Mouse (Mus musculus): ENCODE measurements around the gene Ppm1a.

Ppm1a gene

GRCm38 (mm10) chr12:72757086-72757485 is at the start of gene Ppm1a:
Gene Ppm1a, plus strand, starts transcription at chr12:72757455.
- DNase-seq (ENCODE audit: low read depth, low spot score): peak; percentile 36

- DNase-seq (ENCODE audit: low read depth, low spot score): no peak
Measured at GRCm38 (mm10) chr12:72709981-72710380, 47.3 kb upstream of the Ppm1a start.

GRCm38 (mm10) chr12:72714896-72715295 is 42.4 kb upstream of the Ppm1a start:
- DNase-seq (ENCODE audit: low read depth, low spot score): no peak

- DNase-seq (ENCODE audit: low read depth, low spot score): no peak
Measured at GRCm38 (mm10) chr12:72715846-72716245, 41.4 kb upstream of the Ppm1a start.

GRCm38 (mm10) chr12:72719046-72719445 is 38.2 kb upstream of the Ppm1a start:
- DNase-seq (ENCODE audit: low read depth, low spot score): no peak

GRCm38 (mm10) chr12:72719452-72720087 is 37.7 kb upstream of the Ppm1a start:
- DNase-seq (ENCODE audit: low read depth, low spot score): no peak

- DNase-seq (ENCODE audit: low read depth, low spot score): no peak
Measured at GRCm38 (mm10) chr12:72721710-72722109, 35.5 kb upstream of the Ppm1a start.

- DNase-seq (ENCODE audit: low read depth, low spot score): peak; percentile 72
Measured at GRCm38 (mm10) chr12:72723965-72724364, 33.3 kb upstream of the Ppm1a start.

GRCm38 (mm10) chr12:72727021-72727420 is 30.2 kb upstream of the Ppm1a start:
- no peak for DNase-seq (ENCODE audit: low read depth, low spot score)

- DNase-seq (ENCODE audit: low read depth, low spot score): no peak
Measured at GRCm38 (mm10) chr12:72727611-72728010, 29.6 kb upstream of the Ppm1a start.

- no peak for DNase-seq (ENCODE audit: low read depth, low spot score)
Measured at GRCm38 (mm10) chr12:72734112-72734511, 23.1 kb upstream of the Ppm1a start.

- peak; percentile 68 for DNase-seq (ENCODE audit: low read depth, low spot score)
Measured at GRCm38 (mm10) chr12:72741176-72741575, 16.1 kb upstream of the Ppm1a start.

GRCm38 (mm10) chr12:72744803-72745360 is 12.4 kb upstream of the Ppm1a start:
- DNase-seq (ENCODE audit: low read depth, low spot score): no peak

- DNase-seq (ENCODE audit: low read depth, low spot score): no peak
Measured at GRCm38 (mm10) chr12:72745486-72745885, 11.8 kb upstream of the Ppm1a start.

- DNase-seq (ENCODE audit: low read depth, low spot score): peak; percentile 69
Measured at GRCm38 (mm10) chr12:72748341-72748740, 8.9 kb upstream of the Ppm1a start.

GRCm38 (mm10) chr12:72748841-72749240 is 8.4 kb upstream of the Ppm1a start:
- DNase-seq (ENCODE audit: low read depth, low spot score): peak; percentile 59

- no peak for DNase-seq (ENCODE audit: low read depth, low spot score)
Measured at GRCm38 (mm10) chr12:72749500-72749899, 7.8 kb upstream of the Ppm1a start.

GRCm38 (mm10) chr12:72750016-72750415 is 7.2 kb upstream of the Ppm1a start:
- DNase-seq (ENCODE audit: low read depth, low spot score): peak; percentile 69

GRCm38 (mm10) chr12:72750606-72751005 is 6.6 kb upstream of the Ppm1a start:
- DNase-seq (ENCODE audit: low read depth, low spot score): peak; percentile 26

GRCm38 (mm10) chr12:72757596-72757995 is 341 bp downstream of the Ppm1a start:
- no peak for DNase-seq (ENCODE audit: low read depth, low spot score)

- no peak for DNase-seq (ENCODE audit: low read depth, low spot score)
Measured at GRCm38 (mm10) chr12:72759956-72760355, 2.7 kb downstream of the Ppm1a start.

GRCm38 (mm10) chr12:72760376-72761229 is 3.3 kb downstream of the Ppm1a start:
- peak; percentile 94 for DNase-seq (ENCODE audit: low read depth, low spot score)

- DNase-seq (ENCODE audit: low read depth, low spot score): no peak
Measured at GRCm38 (mm10) chr12:72761230-72761648, 4.0 kb downstream of the Ppm1a start.
